Mouse (Mus musculus): ENCODE results near the gene Cracr2b. TPM values are rescaled to one million over a fixed set of nuclear protein-coding genes. Genes with fewer than 3 reads are reported as not detected.

Cracr2b gene
- total and polyA plus RNA-seq, 3 experiments, result not detected

- Histone ChIP-seq H3K36me3 (replicated peaks in 1 of 2; ENCODE audit: control insufficient read depth in 1 of 2, insufficient read depth in 1 of 2, low read length in 1 of 2) (peaks cover 27 to 46% of the 10 kb centered on the region in 2 experiments), H3K4me3 (replicated peaks in 1 of 3; ENCODE audit: low read depth in 2 of 3, low read length in 2 of 3, poor library complexity in 1 of 3) (peak overlapping the region in 1 of 3 experiments; percentile 79), H3K9ac (ENCODE audit: insufficient read depth, low read depth) (peak overlapping the region; percentile 62), H3K27me3 (replicated peaks) (no peaks in the 10 kb centered on the region), H3K4me1 (ENCODE audit: control insufficient read depth in 1 of 2, insufficient read depth in 2 of 2) (peaks cover 29 to 55% of the 10 kb centered on the region in 2 experiments), H3K9me3 (replicated peaks; ENCODE audit: low read length) (no peaks in the 10 kb centered on the region), H3K4me2 (ENCODE audit: insufficient read depth, low read depth, poor library complexity, severe bottlenecking) (peak overlapping the region; percentile 97; the same call in 1 of the 2 replicates), H3K79me2 (replicated peaks; ENCODE audit: control insufficient read depth, extremely low read depth, insufficient read depth, poor library complexity, severe bottlenecking) (peaks cover 17% of the 10 kb centered on the region), H3K27ac (ENCODE audit: insufficient read depth, low read depth) (peak overlapping the region; percentile 48; the same call in 1 of the 2 replicates)
- DNase-seq (ENCODE audit: extremely low read depth), result no peak
- in situ Hi-C loops (cut with MboI; ENCODE audit: low pct_ligation_motif_present, low pct_unique_long_range_greater_than_20kb, low sequenced_read_pairs), result no loop called here
- dilution Hi-C loops (cut with MboI; ENCODE audit: extremely low pct_ligation_motif_present, extremely low pct_unique_long_range_greater_than_20kb, low sequenced_read_pairs), result no loop called here
- TF ChIP-seq POLR2AphosphoS2 (IDR thresholded peaks at IDR 0.05; ENCODE audit: low read depth, low read length) (no peak), SIN3A (IDR thresholded peaks at IDR 0.05; ENCODE audit: low read length) (no peak), MAFK (IDR thresholded peaks at IDR 0.05; ENCODE audit: insufficient replicate concordance, low read length) (no peak), KAT2A (IDR thresholded peaks at IDR 0.05; ENCODE audit: insufficient replicate concordance, low read length) (no peak), ZKSCAN1 (IDR thresholded peaks at IDR 0.05; ENCODE audit: borderline replicate concordance, low read depth, low read length) (no peak), JUN (IDR thresholded peaks at IDR 0.05; ENCODE audit: insufficient read depth, low read depth, low read length) (no peak), ZC3H11A (IDR thresholded peaks at IDR 0.05; ENCODE audit: low read depth, low read length) (no peak), E2F4 (IDR thresholded peaks at IDR 0.05; ENCODE audit: insufficient replicate concordance, low read depth, low read length) (no peak), GABPA (IDR thresholded peaks at IDR 0.05; ENCODE audit: insufficient replicate concordance, low read depth, low read length) (no peak), MAX (IDR thresholded peaks at IDR 0.05; ENCODE audit: low read length) (no peak), MXI1 (IDR thresholded peaks at IDR 0.05; ENCODE audit: low read depth, low read length) (no peak), SMC3 (IDR thresholded peaks at IDR 0.05; ENCODE audit: low read depth, low read length) (no peak), JUND (conservative IDR thresholded peaks at IDR 0.05; ENCODE audit: low read depth, low read length) (no peak), IRF4 (IDR thresholded peaks at IDR 0.05; ENCODE audit: low read depth, low read length) (no peak), RCOR1 (conservative IDR thresholded peaks at IDR 0.05; ENCODE audit: low read depth, low read length) (no peak)
Measured at GRCm38 (mm10) chr7:141469352-141469751, 8.5 kb downstream of the Cracr2b start.

DNA sequence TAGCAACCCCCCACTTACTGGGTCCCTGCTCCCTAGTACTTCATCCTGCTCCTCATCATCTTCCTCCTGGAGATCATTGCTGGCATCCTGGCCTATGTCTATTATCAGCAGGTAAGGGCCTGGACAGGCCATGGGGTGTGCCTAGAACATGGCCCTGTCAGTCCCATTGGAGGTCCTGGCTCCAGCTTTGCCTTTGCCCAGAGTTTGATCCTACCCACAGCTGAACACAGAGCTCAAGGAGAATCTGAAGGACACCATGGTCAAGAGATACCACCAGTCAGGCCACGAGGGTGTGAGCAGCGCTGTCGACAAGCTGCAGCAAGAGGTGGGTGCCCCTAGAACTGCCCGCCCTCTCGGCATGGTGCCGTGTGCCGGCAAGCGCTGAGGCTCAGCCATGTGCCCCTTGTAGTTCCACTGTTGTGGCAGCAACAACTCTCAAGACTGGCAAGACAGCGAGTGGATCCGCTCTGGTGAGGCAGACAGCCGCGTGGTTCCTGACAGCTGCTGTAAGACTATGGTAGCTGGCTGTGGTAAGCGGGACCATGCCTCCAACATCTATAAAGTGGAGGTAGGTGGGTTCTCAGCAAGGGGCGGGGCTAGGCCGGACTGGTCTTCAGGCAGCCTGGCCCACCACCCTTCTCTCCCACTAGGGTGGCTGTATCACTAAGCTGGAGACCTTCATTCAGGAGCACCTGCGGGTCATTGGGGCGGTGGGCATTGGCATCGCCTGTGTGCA lies 9.2 kb downstream of the Cracr2b start:
- Histone ChIP-seq H3K27ac (ENCODE audit: insufficient read depth, low read depth) (no peak overlapping the region), H3K27me3 (replicated peaks) (no peaks in the 10 kb centered on the region), H3K9ac (ENCODE audit: insufficient read depth, low read depth) (no peak overlapping the region), H3K79me2 (replicated peaks; ENCODE audit: control insufficient read depth, extremely low read depth, insufficient read depth, poor library complexity, severe bottlenecking) (peaks cover 22% of the 10 kb centered on the region), H3K36me3 (replicated peaks in 1 of 2; ENCODE audit: control insufficient read depth in 1 of 2, insufficient read depth in 1 of 2, low read length in 1 of 2) (peaks cover 27 to 46% of the 10 kb centered on the region in 2 experiments), H3K4me3 (replicated peaks in 1 of 3; ENCODE audit: low read depth in 2 of 3, low read length in 2 of 3, poor library complexity in 1 of 3) (no peak overlapping the region), H3K4me1 (ENCODE audit: control insufficient read depth in 1 of 2, insufficient read depth in 2 of 2) (peaks cover 29 to 51% of the 10 kb centered on the region in 2 experiments), H3K9me3 (replicated peaks; ENCODE audit: low read length) (no peaks in the 10 kb centered on the region), H3K4me2 (ENCODE audit: insufficient read depth, low read depth, poor library complexity, severe bottlenecking) (no peak overlapping the region)
- TF ChIP-seq ETS1 (conservative IDR thresholded peaks at IDR 0.05; ENCODE audit: low read depth, low read length) (no peak), MAFK (IDR thresholded peaks at IDR 0.05; ENCODE audit: insufficient replicate concordance, low read length) (no peak), RAD21 (IDR thresholded peaks at IDR 0.05; ENCODE audit: low read depth, low read length) (no peak), CTCF (conservative IDR thresholded peaks at IDR 0.05 in 1 of 2, IDR thresholded peaks at IDR 0.05 in 1 of 2; ENCODE audit: low read depth in 2 of 2, low read length in 2 of 2) (no peak), PAX5 (IDR thresholded peaks at IDR 0.05; ENCODE audit: low read length) (no peak), MEF2A (IDR thresholded peaks at IDR 0.05; ENCODE audit: borderline replicate concordance, low read depth, low read length) (no peak), USF2 (conservative IDR thresholded peaks at IDR 0.05; ENCODE audit: low read depth, low read length) (no peak), CHD2 (IDR thresholded peaks at IDR 0.05; ENCODE audit: low read length) (no peak), UBTF (IDR thresholded peaks at IDR 0.05; ENCODE audit: low read depth, low read length) (no peak)
- dilution Hi-C loops (cut with MboI; ENCODE audit: extremely low pct_ligation_motif_present, extremely low pct_unique_long_range_greater_than_20kb, low sequenced_read_pairs), result no loop called here
- in situ Hi-C loops (cut with MboI; ENCODE audit: low pct_ligation_motif_present, low pct_unique_long_range_greater_than_20kb, low sequenced_read_pairs), result no loop called here
- DNase-seq (ENCODE audit: extremely low read depth), result no peak
